Mouse (Mus musculus): ENCODE measurements around the gene Znfx1. TPM values are rescaled to one million over a fixed set of nuclear protein-coding genes. Genes with fewer than 3 reads are reported as not detected.

The Znfx1 gene
- polyA plus RNA-seq, 2 experiments = 6.7 to 7.7 TPM

DNA sequence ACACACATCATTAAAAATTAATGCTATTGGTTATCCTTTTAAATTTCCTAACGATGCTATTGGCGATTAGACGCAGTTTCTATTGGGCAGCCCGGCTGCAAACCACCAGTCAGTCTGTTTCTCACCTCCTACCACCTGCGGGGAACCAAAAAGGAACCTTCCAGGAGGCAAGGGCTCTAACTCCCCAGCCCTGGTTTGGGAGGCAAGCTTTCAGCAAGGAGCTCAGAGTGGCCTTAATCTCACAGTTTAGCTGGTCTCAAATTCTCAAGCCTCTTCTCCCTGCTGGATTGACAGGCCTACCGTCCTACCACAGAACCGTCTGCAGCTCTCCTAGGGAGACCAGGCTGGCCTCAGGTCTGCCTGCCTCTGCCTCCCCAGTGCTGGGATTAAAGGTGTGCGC lies 3.3 kb downstream of the Znfx1 start:
- no peak for TF ChIP-seq CTCF (IDR thresholded peaks at IDR 0.05; ENCODE audit: low read depth)
- TF ChIP-seq EP300 (IDR thresholded peaks at IDR 0.05; ENCODE audit: low read depth) = no peak
- no peaks in the 10 kb centered on the region for H3K27me3 ChIP-seq (ENCODE audit: control insufficient read depth, insufficient read depth, low read length)
- H3K9ac ChIP-seq (replicated peaks) = no peak overlapping the region
- 81% methylated on average over 8 of the region's 8 CpGs for WGBS (ENCODE audit: insufficient replicate concordance)
- ATAC-seq (ENCODE audit: insufficient read depth) = no peak
- H3K4me3 ChIP-seq (ENCODE audit: insufficient read depth in 1 of 2, low read depth in 2 of 2, low read length in 2 of 2) = no peak overlapping the region
- H3K4me2 ChIP-seq (ENCODE audit: low read depth) = peak overlapping the region; percentile 93
- no peak overlapping the region for H3K27ac ChIP-seq
- DNase-seq (ENCODE audit: low read depth in 3 of 3, low spot score in 3 of 3) = no peak
- peaks cover 12 to 15% of the 10 kb centered on the region in 2 experiments for H3K4me1 ChIP-seq (replicated peaks; ENCODE audit: control insufficient read depth in 2 of 2, insufficient read depth in 2 of 2, low read length in 1 of 2)
- peaks cover 50% of the 10 kb centered on the region for H3K36me3 ChIP-seq (replicated peaks; ENCODE audit: control insufficient read depth, insufficient read depth, low read depth)
- H3K9me3 ChIP-seq (ENCODE audit: control insufficient read depth, low read length) = no peaks in the 10 kb centered on the region

GRCm38 (mm10) chr2:167058814-167059387 lies 3.9 kb downstream of the Znfx1 start:
- H3K4me3 ChIP-seq (ENCODE audit: insufficient read depth in 1 of 2, low read depth in 2 of 2, low read length in 2 of 2) = no peak overlapping the region
- peaks cover 12 to 15% of the 10 kb centered on the region in 2 experiments for H3K4me1 ChIP-seq (replicated peaks; ENCODE audit: control insufficient read depth in 2 of 2, insufficient read depth in 2 of 2, low read length in 1 of 2)
- H3K27me3 ChIP-seq (ENCODE audit: control insufficient read depth, insufficient read depth, low read length) = no peaks in the 10 kb centered on the region
- WGBS (ENCODE audit: insufficient replicate concordance) = 81% methylated on average over 3 of the region's 3 CpGs
- TF ChIP-seq CTCF (IDR thresholded peaks at IDR 0.05; ENCODE audit: low read depth) (no peak), EP300 (IDR thresholded peaks at IDR 0.05; ENCODE audit: low read depth) (no peak)
- ATAC-seq (ENCODE audit: insufficient read depth) (no peak), DNase-seq (ENCODE audit: low read depth in 3 of 3, low spot score in 3 of 3) (no peak)
- peaks cover 49% of the 10 kb centered on the region for H3K36me3 ChIP-seq (replicated peaks; ENCODE audit: control insufficient read depth, insufficient read depth, low read depth)
- no peak overlapping the region for H3K4me2 ChIP-seq (ENCODE audit: low read depth)
- H3K9ac ChIP-seq (replicated peaks) = no peak overlapping the region
- no peaks in the 10 kb centered on the region for H3K9me3 ChIP-seq (ENCODE audit: control insufficient read depth, low read length)
- H3K27ac ChIP-seq = no peak overlapping the region

GRCm38 (mm10) chr2:167058201-167058600 lies 4.6 kb downstream of the Znfx1 start:
- ATAC-seq (ENCODE audit: insufficient read depth) (no peak), DNase-seq (ENCODE audit: low read depth in 3 of 3, low spot score in 3 of 3) (no peak)
- TF ChIP-seq CTCF (IDR thresholded peaks at IDR 0.05; ENCODE audit: low read depth) = no peak
- no peak for TF ChIP-seq EP300 (IDR thresholded peaks at IDR 0.05; ENCODE audit: low read depth)
- Histone ChIP-seq H3K27ac (no peak overlapping the region), H3K4me3 (ENCODE audit: insufficient read depth in 1 of 2, low read depth in 2 of 2, low read length in 2 of 2) (no peak overlapping the region), H3K27me3 (ENCODE audit: control insufficient read depth, insufficient read depth, low read length) (no peaks in the 10 kb centered on the region), H3K4me1 (replicated peaks; ENCODE audit: control insufficient read depth in 2 of 2, insufficient read depth in 2 of 2, low read length in 1 of 2) (peaks cover 15 to 19% of the 10 kb centered on the region in 2 experiments), H3K36me3 (replicated peaks; ENCODE audit: control insufficient read depth, insufficient read depth, low read depth) (peaks cover 50% of the 10 kb centered on the region), H3K4me2 (ENCODE audit: low read depth) (no peak overlapping the region), H3K9me3 (ENCODE audit: control insufficient read depth, low read length) (no peaks in the 10 kb centered on the region), H3K9ac (replicated peaks) (no peak overlapping the region)
- WGBS (ENCODE audit: insufficient replicate concordance) = 45% methylated on average over 3 of the region's 3 CpGs

- peaks cover 58% of the 10 kb centered on the region for H3K36me3 ChIP-seq (replicated peaks; ENCODE audit: control insufficient read depth, insufficient read depth, low read depth)
- DNase-seq (ENCODE audit: low read depth in 3 of 3, low spot score in 3 of 3) (no peak), ATAC-seq (ENCODE audit: insufficient read depth) (no peak)
- 83% methylated on average over 5 of the region's 5 CpGs for WGBS (ENCODE audit: insufficient replicate concordance)
- no peak overlapping the region for H3K9ac ChIP-seq (replicated peaks)
- no peak overlapping the region for H3K4me2 ChIP-seq (ENCODE audit: low read depth)
- no peak overlapping the region for H3K27ac ChIP-seq
- TF ChIP-seq EP300 (IDR thresholded peaks at IDR 0.05; ENCODE audit: low read depth) = no peak
- no peak for TF ChIP-seq CTCF (IDR thresholded peaks at IDR 0.05; ENCODE audit: low read depth)
- no peak overlapping the region for H3K4me3 ChIP-seq (ENCODE audit: insufficient read depth in 1 of 2, low read depth in 2 of 2, low read length in 2 of 2)
- H3K9me3 ChIP-seq (ENCODE audit: control insufficient read depth, low read length) = no peaks in the 10 kb centered on the region
- no peaks in the 10 kb centered on the region for H3K27me3 ChIP-seq (ENCODE audit: control insufficient read depth, insufficient read depth, low read length)
- H3K4me1 ChIP-seq (replicated peaks; ENCODE audit: control insufficient read depth in 2 of 2, insufficient read depth in 2 of 2, low read length in 1 of 2) = peaks cover 18 to 23% of the 10 kb centered on the region in 2 experiments
These were observed 5.9 kb downstream of the Znfx1 start for GRCm38 (mm10) chr2:167056942-167057323.

- Histone ChIP-seq H3K4me1 (replicated peaks; ENCODE audit: control insufficient read depth in 2 of 2, insufficient read depth in 2 of 2, low read length in 1 of 2) (peaks cover 18 to 22% of the 10 kb centered on the region in 2 experiments), H3K36me3 (replicated peaks; ENCODE audit: control insufficient read depth, insufficient read depth, low read depth) (peaks cover 61% of the 10 kb centered on the region), H3K27ac (no peak overlapping the region), H3K9ac (replicated peaks) (no peak overlapping the region), H3K4me3 (ENCODE audit: insufficient read depth in 1 of 2, low read depth in 2 of 2, low read length in 2 of 2) (no peak overlapping the region), H3K27me3 (ENCODE audit: control insufficient read depth, insufficient read depth, low read length) (no peaks in the 10 kb centered on the region), H3K9me3 (ENCODE audit: control insufficient read depth, low read length) (no peaks in the 10 kb centered on the region), H3K4me2 (ENCODE audit: low read depth) (no peak overlapping the region)
- WGBS (ENCODE audit: insufficient replicate concordance) = 88% methylated on average over 15 of the region's 15 CpGs
- ATAC-seq (ENCODE audit: insufficient read depth) = no peak
- TF ChIP-seq CTCF (IDR thresholded peaks at IDR 0.05; ENCODE audit: low read depth) = no peak
- TF ChIP-seq EP300 (IDR thresholded peaks at IDR 0.05; ENCODE audit: low read depth) = no peak
- DNase-seq (ENCODE audit: low read depth in 3 of 3, low spot score in 3 of 3) = no peak
These were observed 6.4 kb downstream of the Znfx1 start for GRCm38 (mm10) chr2:167056210-167056941.

Measured in liver, embryonic 14.5 days (tissue).